Mouse (Mus musculus) A20 (cell line): Measurements from ENCODE around the gene Dlx6.

ENCODE experiments used
- DNase-seq: peaks from one replicate; pipeline ENCODE4 v3.0.0-alpha.2; 2011; ENCODE audit warnings: low read depth, low spot score

Dlx6 gene

GRCm38 (mm10) chr6:6863160-6863870 is at the start of gene Dlx6:
Dlx6 (plus strand) TSS chr6:6863334.
- no peak for DNase-seq

GRCm38 (mm10) chr6:6816821-6817220 is 46.3 kb upstream of the Dlx6 start:
- no peak for DNase-seq

- no peak for DNase-seq
These were observed 44.9 kb upstream of the Dlx6 start for GRCm38 (mm10) chr6:6818036-6818788.

GRCm38 (mm10) chr6:6819134-6819533 is 44.0 kb upstream of the Dlx6 start:
- DNase-seq = no peak

GRCm38 (mm10) chr6:6825313-6825712 is 37.8 kb upstream of the Dlx6 start:
- DNase-seq = no peak

- no peak for DNase-seq
These were observed 36.3 kb upstream of the Dlx6 start for GRCm38 (mm10) chr6:6826861-6827260.

GRCm38 (mm10) chr6:6830446-6830845 is 32.7 kb upstream of the Dlx6 start:
- no peak for DNase-seq

GRCm38 (mm10) chr6:6833301-6833700 is 29.8 kb upstream of the Dlx6 start:
- no peak for DNase-seq

- DNase-seq = no peak
These were observed 14.6 kb upstream of the Dlx6 start for GRCm38 (mm10) chr6:6848541-6848940.

- DNase-seq = no peak
These were observed 13.4 kb upstream of the Dlx6 start for GRCm38 (mm10) chr6:6849744-6850143.

GRCm38 (mm10) chr6:6850324-6851060 is 12.6 kb upstream of the Dlx6 start:
- DNase-seq = no peak

- DNase-seq = no peak
These were observed 12.0 kb upstream of the Dlx6 start for GRCm38 (mm10) chr6:6851166-6851565.

- DNase-seq = no peak
These were observed 10.2 kb upstream of the Dlx6 start for GRCm38 (mm10) chr6:6852944-6853343.

- DNase-seq = no peak
These were observed 9.0 kb upstream of the Dlx6 start for GRCm38 (mm10) chr6:6854176-6854575.

- no peak for DNase-seq
These were observed 8.0 kb upstream of the Dlx6 start for GRCm38 (mm10) chr6:6854902-6855745.

- DNase-seq = no peak
These were observed 7.4 kb upstream of the Dlx6 start for GRCm38 (mm10) chr6:6855746-6856185.

GRCm38 (mm10) chr6:6856316-6856715 is 6.8 kb upstream of the Dlx6 start:
- DNase-seq = no peak

- DNase-seq = no peak
These were observed 6.3 kb upstream of the Dlx6 start for GRCm38 (mm10) chr6:6856881-6857280.

- DNase-seq = no peak
These were observed 5.4 kb upstream of the Dlx6 start for GRCm38 (mm10) chr6:6857766-6858165.

GRCm38 (mm10) chr6:6858571-6858970 is 4.6 kb upstream of the Dlx6 start:
- DNase-seq = no peak
